In genomic region chr3:116961354-116962142, GRCm38 (mm10) we compare ENCODE assay signal across 25 mouse cellular contexts. TPM values are rescaled to one million over a fixed set of nuclear protein-coding genes. Genes with fewer than 3 reads are reported as not detected.
DNase-seq lines count a peak whose midpoint lies in the region; ATAC-seq and TF ChIP-seq lines count a peak whose summit lies in the region.
"Had no signal": no experiment of that assay in that cellular context is flagged by ENCODE, and none has a peak within 500 bp of the region (broad histone marks: within the 10 kb centered on the region; RNA-seq: fewer than 3 reads in every experiment).

No protein-coding gene starts in this region.

- peaks cover 33% of the 10 kb centered on the region for H3K79me2 ChIP-seq in liver, adult 2 months (ENCODE audit: control insufficient read depth, insufficient read depth, low read length)

- H3K27ac ChIP-seq in gastrocnemius, adult 2 months: peak overlapping the region; percentile 44
- H3K27ac ChIP-seq in liver, adult 2 months (replicated peaks; ENCODE audit: insufficient read depth, low read depth, low read length): 0 out of 2 replicates have a peak overlapping the region, but pooled peaks have one; percentile 25
- no peak overlapping the region for H3K27ac ChIP-seq in liver, embryonic 11.5 days (ENCODE audit: low read depth, low read length)
- H3K27ac ChIP-seq: embryonic facial prominence, embryonic 13.5 days; forebrain, embryonic 12.5 days; heart, embryonic 10.5 days; hindbrain, embryonic 10.5 days; hindbrain, embryonic 14.5 days; intestine, embryonic 15.5 days had no signal

- intact Hi-C loops in gastrocnemius, adult 2 months (cut with DNase I): loop anchor here (10.0 kb wide), 1 partner anchor 57 kb away; no protein-coding TSS in a partner anchor
- intact Hi-C loops in gastrocnemius, postnatal 36 days (cut with DNase I): no loop called here

- H3K4me2 ChIP-seq in liver, embryonic 11.5 days: no peak overlapping the region
- H3K4me2 ChIP-seq: embryonic facial prominence, embryonic 13.5 days; forebrain, embryonic 12.5 days; hindbrain, embryonic 14.5 days; intestine, embryonic 15.5 days had no signal

- peak overlapping the region; percentile 13 for H3K4me3 ChIP-seq in gastrocnemius, adult 2 months
- H3K4me3 ChIP-seq in liver, adult 2 months (ENCODE audit: insufficient read depth, low read depth, low read length): no peak overlapping the region
- no peak overlapping the region for H3K4me3 ChIP-seq in liver, embryonic 11.5 days (ENCODE audit: low read depth, low read length)
- H3K4me3 ChIP-seq: embryonic facial prominence, embryonic 13.5 days; forebrain, embryonic 12.5 days; heart, embryonic 10.5 days; hindbrain, embryonic 10.5 days; intestine, embryonic 15.5 days had no signal

- TF ChIP-seq POLR2A in liver, adult 2 months (IDR thresholded peaks at IDR 0.05; ENCODE audit: extremely low read depth, insufficient read depth, low read length): no peak

- 81% methylated on average over 15 of the region's 15 CpGs for WGBS in liver, adult 2 months
- 74% methylated on average over 15 of the region's 15 CpGs for WGBS in liver, embryonic 11.5 days

- TF ChIP-seq CTCF in gastrocnemius, adult 2 months (IDR thresholded peaks at IDR 0.05): no peak
- TF ChIP-seq CTCF in liver, adult 2 months (IDR thresholded peaks at IDR 0.05; ENCODE audit: low read depth, low read length): no peak

- H3K27me3 ChIP-seq in liver, adult 2 months (ENCODE audit: control insufficient read depth, insufficient read depth, low read length): no peaks in the 10 kb centered on the region
- H3K27me3 ChIP-seq in liver, embryonic 11.5 days (replicated peaks; ENCODE audit: control insufficient read depth, insufficient read depth, low read length): no peaks in the 10 kb centered on the region
- H3K27me3 ChIP-seq: embryonic facial prominence, embryonic 13.5 days; forebrain, embryonic 12.5 days; intestine, embryonic 15.5 days had no signal

- H3K9ac ChIP-seq in liver, adult 2 months (ENCODE audit: low read depth, low read length): no peak overlapping the region
- no peak overlapping the region for H3K9ac ChIP-seq in liver, embryonic 11.5 days (ENCODE audit: low read depth, low read length)
- H3K9ac ChIP-seq: embryonic facial prominence, embryonic 13.5 days; forebrain, embryonic 12.5 days; hindbrain, embryonic 14.5 days; intestine, embryonic 15.5 days had no signal

- no peaks in the 10 kb centered on the region for H3K36me3 ChIP-seq in liver, adult 2 months (ENCODE audit: control insufficient read depth, insufficient read depth, low read length)
- no peaks in the 10 kb centered on the region for H3K36me3 ChIP-seq in liver, embryonic 11.5 days (ENCODE audit: control insufficient read depth, insufficient read depth, low read length)
- H3K36me3 ChIP-seq: embryonic facial prominence, embryonic 13.5 days; forebrain, embryonic 12.5 days; heart, embryonic 10.5 days; hindbrain, embryonic 10.5 days; intestine, embryonic 15.5 days had no signal

- ATAC-seq in liver, embryonic 11.5 days (replicated peaks; ENCODE audit: low FRiP score): no peak
- ATAC-seq: forebrain, embryonic 16.5 days; intestine, embryonic 15.5 days had no signal

- no peak for DNase-seq in gastrocnemius, adult 2 months
- DNase-seq in gastrocnemius, postnatal 36 days: no peak
- no peak for DNase-seq in liver, adult 2 months (ENCODE audit: extremely low read depth, low read depth, low spot score)
- no peak for DNase-seq in liver, embryonic 11.5 days (ENCODE audit: low spot score)
- peak; percentile 89 for DNase-seq in R1 (ENCODE audit: low read depth, low spot score)
- peak; percentile 21 for DNase-seq in embryo, embryonic 11 days
- no peak for DNase-seq in adrenal gland, postnatal 4 days (ENCODE audit: low spot score in 2 of 2)
- DNase-seq in kidney, adult 9 months: no peak
- DNase-seq: adrenal gland, postnatal 10 days; cerebellum, adult 18-20 months; cerebellum, adult 9-11 months; cerebellum, postnatal 36 days; gastrocnemius, postnatal 14 days; heart, postnatal 10 days had no signal

- peaks cover 24% of the 10 kb centered on the region for H3K4me1 ChIP-seq in liver, adult 2 months (ENCODE audit: control insufficient read depth, insufficient read depth, low read length)
- H3K4me1 ChIP-seq in liver, embryonic 11.5 days (replicated peaks; ENCODE audit: control insufficient read depth, insufficient read depth, low read length): no peaks in the 10 kb centered on the region
- H3K4me1 ChIP-seq: embryonic facial prominence, embryonic 13.5 days; heart, embryonic 10.5 days; intestine, embryonic 15.5 days had no signal

- no peaks in the 10 kb centered on the region for H3K9me3 ChIP-seq in liver, embryonic 11.5 days (ENCODE audit: control insufficient read depth, low read length)
- H3K9me3 ChIP-seq: embryonic facial prominence, embryonic 13.5 days; forebrain, embryonic 12.5 days; heart, embryonic 10.5 days; hindbrain, embryonic 10.5 days; intestine, embryonic 15.5 days had no signal

RNA-seq across cellular contexts. Expression of gene 4930455H04Rik, which starts 6.5 kb away (rescaled TPM):
- under 1 TPM in 1 of 2 experiments, not detected in 1; 0.18 TPM for total RNA-seq in gastrocnemius, adult 2 months (2021)
- total RNA-seq in gastrocnemius, postnatal 36 days (2021): under 1 TPM in 1 of 2 experiments, not detected in 1; 0.31 TPM
- total RNA-seq in liver, adult 2 months (2014; rRNA removed): 0.09 TPM in 1 of 2 replicates, not detected in the other
- not detected in 2 replicates for polyA plus RNA-seq in liver, adult 2 months (2012; rRNA removed)
- polyA plus RNA-seq in liver, embryonic 11.5 days (2014; fragmentation: Nextera tagmentation; extraction: Ambion mirVana): not detected in 2 replicates
- total RNA-seq in adrenal gland, postnatal 4 days (2021): not detected
- total RNA-seq: granulocyte monocyte progenitor cell, adult 5-6 weeks had no signal
- polyA plus RNA-seq: C2C12; embryonic facial prominence, embryonic 13.5 days; forebrain, embryonic 12.5 days; forebrain, embryonic 16.5 days; frontal cortex, adult 2 months; heart, embryonic 10.5 days; heart, embryonic 14.5 days; hindbrain, embryonic 10.5 days; hindbrain, embryonic 14.5 days; intestine, embryonic 15.5 days had no signal

RNA-seq across cellular contexts. Expression of gene Palmd, which starts 7.2 kb away (rescaled TPM):
- total RNA-seq in gastrocnemius, adult 2 months (2021): 10 to 100 TPM; 25.3 to 37.5 TPM
- total RNA-seq in gastrocnemius, postnatal 36 days (2021): 10 to 100 TPM; 22.4 to 22.7 TPM
- total RNA-seq in liver, adult 2 months (2014; rRNA removed): 14.2 and 16.5 TPM in 2 replicates
- polyA plus RNA-seq in liver, adult 2 months (2012; rRNA removed): 6.6 and 6.9 TPM in 2 replicates
- polyA plus RNA-seq in liver, embryonic 11.5 days (2014; fragmentation: Nextera tagmentation; extraction: Ambion mirVana): 4.6 and 4.8 TPM in 2 replicates
- total RNA-seq in adrenal gland, postnatal 4 days (2021): 10 to 100 TPM; 33.4 to 42.1 TPM
- total RNA-seq: granulocyte monocyte progenitor cell, adult 5-6 weeks had no signal

Comparison
In these comparisons a context has a peak if more than half of its experiments do, and no peak if none do; other contexts are left out.
1. DNase-seq: peak in R1 (single experiment) and embryo, embryonic 11 days (single experiment); none in gastrocnemius, adult 2 months (single experiment), gastrocnemius, postnatal 36 days (0 of 2), liver, adult 2 months (single experiment), liver, embryonic 11.5 days (single experiment), adrenal gland, postnatal 4 days (0 of 2) and kidney, adult 9 months (single experiment).